Mouse (Mus musculus) hindbrain, embryonic 11.5 days (tissue): ENCODE results near the gene Tdrd7. TPM values are rescaled to one million over a fixed set of nuclear protein-coding genes. Genes with fewer than 3 reads are reported as not detected.
A peak's percentile ranks its signal among the peaks of the same experiment; 100 is the strongest.

Source experiments
- ATAC-seq: fragments of 200-750 bp; cut with Nextera tagmentation; 2 replicates; pipeline ENCODE4 v1.8.0; 2017; ENCODE audit warnings: mild to moderate bottlenecking, moderate TSS enrichment, moderate library complexity; ENCODE audit not compliant: low FRiP score
- DNase-seq: peaks from one replicate; pipeline ENCODE4 v3.0.0-alpha.2; 2015; ENCODE audit warnings: low spot score
- H3K27ac ChIP-seq: fragments of 300-500 bp; sonication (generic); 2 replicates; pipeline ENCODE4 v1.5.1; 2014; ENCODE audit warnings: mild to moderate bottlenecking, low read depth, low read length
- H3K27me3 ChIP-seq: fragments of 300-500 bp; sonication (generic); 2 replicates; pipeline ENCODE4 v1.6.1; 2014; ENCODE audit warnings: mild to moderate bottlenecking, low read length, moderate library complexity, mixed read lengths; ENCODE audit not compliant: control insufficient read depth, insufficient read depth
- H3K36me3 ChIP-seq: fragments of 300-500 bp; sonication (generic); 2 replicates; pipeline ENCODE4 v1.6.1; 2014; ENCODE audit warnings: mild to moderate bottlenecking, low read length, moderate library complexity, mixed read lengths; ENCODE audit not compliant: control insufficient read depth, insufficient read depth
- H3K4me1 ChIP-seq: fragments of 300-500 bp; sonication (generic); replicated peaks from 2 replicates; pipeline ENCODE4 v1.6.1; 2014; ENCODE audit warnings: low read length, mixed read lengths; ENCODE audit not compliant: control insufficient read depth, insufficient read depth
- H3K4me2 ChIP-seq: fragments of 300-500 bp; sonication (generic); replicated peaks from 2 replicates; pipeline ENCODE4 v1.6.1; 2014; ENCODE audit warnings: mild to moderate bottlenecking, low read depth, low read length
- H3K4me3 ChIP-seq: fragments of 300-500 bp; sonication (generic); 2 replicates; pipeline ENCODE4 v1.5.1; 2014; ENCODE audit warnings: low read depth, low read length
- H3K9ac ChIP-seq: fragments of 300-500 bp; sonication (generic); 2 replicates; pipeline ENCODE4 v1.6.1; 2014; ENCODE audit warnings: low read depth, low read length
- H3K9me3 ChIP-seq: fragments of 300-500 bp; sonication (generic); 2 replicates; pipeline ENCODE4 v1.6.1; 2016; ENCODE audit warnings: low read length; ENCODE audit not compliant: control insufficient read depth
- WGBS: fragments of 180-500 bp; shearing (Covaris S2); extraction: QIAGEN DNeasy Blood & Tissue Kit; methylation state at CpG from one replicate; pipeline ENCODE4 v1.1.7; 2014; 5-methylcytosine and 5-hydroxymethylcytosine counted together
- polyA plus RNA-seq: library from polyadenylated mRNA; unstranded; fragments of >200 nt; fragmentation: Nextera tagmentation; extraction: Ambion mirVana; gene quantifications from 2 replicates; pipeline ENCODE4 v1.2.1, GENCODE M21; 2014

The Tdrd7 gene
- polyA plus RNA-seq: 11.7 and 12.1 TPM in 2 replicates

- no peak for ATAC-seq
- H3K4me1 ChIP-seq: peaks cover 6% of the 10 kb centered on the region
- no peak within 1 kb of the TSS for H3K9ac ChIP-seq
- no peaks in the 10 kb centered on the region for H3K9me3 ChIP-seq
- H3K4me2 ChIP-seq: no peak within 1 kb of the TSS
- DNase-seq: no peak
- WGBS: 88% methylated on average over 10 of the region's 10 CpGs
- H3K27me3 ChIP-seq: no peaks in the 10 kb centered on the region
- no peak within 1 kb of the TSS for H3K4me3 ChIP-seq
- H3K27ac ChIP-seq: no peak within 1 kb of the TSS
- H3K36me3 ChIP-seq: no peaks in the 10 kb centered on the region
These were observed at the start of gene Tdrd7 for GRCm38 (mm10) chr4:45964771-45965439. Gene Tdrd7 (plus strand): TSS chr4:45965334.

DNA sequence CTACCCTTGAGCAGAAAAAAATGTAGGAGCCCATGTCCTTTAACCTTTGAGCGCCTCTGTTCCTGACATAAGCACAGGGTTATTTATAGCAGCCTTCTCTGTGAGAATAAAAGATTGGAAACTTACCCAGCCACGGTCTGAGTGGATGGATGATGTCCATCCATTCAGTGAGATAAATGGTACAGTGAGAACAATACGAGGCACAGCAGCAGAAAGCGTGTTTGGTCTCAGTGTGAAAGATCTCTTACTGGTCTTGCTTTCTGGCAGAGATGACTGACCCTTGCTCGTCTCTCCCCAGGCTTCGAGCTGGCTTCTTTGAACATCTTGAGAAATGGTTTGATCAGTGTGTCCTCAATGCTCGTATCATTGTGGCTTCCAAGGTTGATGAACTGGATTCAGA, 48.0 kb upstream of the Tdrd7 start:
- no peaks in the 10 kb centered on the region for H3K4me1 ChIP-seq
- ATAC-seq (no peak), DNase-seq (no peak)
- no peaks in the 10 kb centered on the region for H3K27me3 ChIP-seq
- WGBS: 61% methylated on average over 7 of the region's 7 CpGs
- H3K4me2 ChIP-seq: no peak overlapping the region
- no peak overlapping the region for H3K9ac ChIP-seq
- no peak overlapping the region for H3K4me3 ChIP-seq
- no peaks in the 10 kb centered on the region for H3K36me3 ChIP-seq
- H3K27ac ChIP-seq: no peak overlapping the region
- no peaks in the 10 kb centered on the region for H3K9me3 ChIP-seq

- Histone ChIP-seq H3K4me1 (no peaks in the 10 kb centered on the region), H3K9me3 (no peaks in the 10 kb centered on the region), H3K4me2 (no peak overlapping the region), H3K4me3 (no peak overlapping the region), H3K36me3 (no peaks in the 10 kb centered on the region), H3K9ac (no peak overlapping the region), H3K27ac (no peak overlapping the region), H3K27me3 (0 out of 2 replicates have a peak, but pooled peaks cover 2% of the 10 kb centered on the region)
- no peak for DNase-seq
- no peak for ATAC-seq
- WGBS: 81% methylated on average over 10 of the region's 10 CpGs
These were observed 43.3 kb upstream of the Tdrd7 start for GRCm38 (mm10) chr4:45921663-45922435.

- ATAC-seq: no peak
- WGBS: 96% methylated on average over 4 of the region's 4 CpGs
- no peak for DNase-seq
- H3K36me3 ChIP-seq: no peaks in the 10 kb centered on the region
- 0 out of 2 replicates have a peak, but pooled peaks cover 2% of the 10 kb centered on the region for H3K27me3 ChIP-seq
- H3K9ac ChIP-seq: no peak overlapping the region
- H3K4me3 ChIP-seq: no peak overlapping the region
- H3K4me2 ChIP-seq: no peak overlapping the region
- H3K9me3 ChIP-seq: no peaks in the 10 kb centered on the region
- H3K27ac ChIP-seq: no peak overlapping the region
- H3K4me1 ChIP-seq: no peaks in the 10 kb centered on the region
These were observed 41.1 kb upstream of the Tdrd7 start for GRCm38 (mm10) chr4:45924011-45924410.

- ATAC-seq: no peak
- DNase-seq: no peak
- Histone ChIP-seq H3K27me3 (0 out of 2 replicates have a peak, but pooled peaks cover 2% of the 10 kb centered on the region), H3K4me2 (no peak overlapping the region), H3K27ac (no peak overlapping the region), H3K4me3 (no peak overlapping the region), H3K4me1 (no peaks in the 10 kb centered on the region), H3K9me3 (no peaks in the 10 kb centered on the region), H3K36me3 (no peaks in the 10 kb centered on the region), H3K9ac (no peak overlapping the region)
- WGBS: 74% methylated on average over 4 of the region's 4 CpGs
These were observed 36.6 kb upstream of the Tdrd7 start for GRCm38 (mm10) chr4:45928561-45928960.

GRCm38 (mm10) chr4:45941628-45942044, 23.5 kb upstream of the Tdrd7 start:
- no peak overlapping the region for H3K4me2 ChIP-seq
- H3K27me3 ChIP-seq: no peaks in the 10 kb centered on the region
- WGBS: 38% methylated on average over 13 of the region's 13 CpGs
- H3K4me3 ChIP-seq: no peak overlapping the region
- DNase-seq (peak; percentile 84), ATAC-seq (no peak)
- no peaks in the 10 kb centered on the region for H3K9me3 ChIP-seq
- no peaks in the 10 kb centered on the region for H3K36me3 ChIP-seq
- H3K9ac ChIP-seq: no peak overlapping the region
- H3K27ac ChIP-seq: no peak overlapping the region
- H3K4me1 ChIP-seq: no peaks in the 10 kb centered on the region

GRCm38 (mm10) chr4:45947729-45948128, 17.4 kb upstream of the Tdrd7 start:
- ATAC-seq (no peak), DNase-seq (no peak)
- 79% methylated on average over 8 of the region's 8 CpGs for WGBS
- Histone ChIP-seq H3K36me3 (no peaks in the 10 kb centered on the region), H3K27me3 (no peaks in the 10 kb centered on the region), H3K27ac (no peak overlapping the region), H3K4me3 (no peak overlapping the region), H3K4me1 (no peaks in the 10 kb centered on the region), H3K9ac (no peak overlapping the region), H3K9me3 (no peaks in the 10 kb centered on the region), H3K4me2 (no peak overlapping the region)

GRCm38 (mm10) chr4:45949109-45949848, 15.9 kb upstream of the Tdrd7 start:
- no peak overlapping the region for H3K4me2 ChIP-seq
- H3K9ac ChIP-seq: no peak overlapping the region
- no peak overlapping the region for H3K4me3 ChIP-seq
- no peak for ATAC-seq
- H3K27ac ChIP-seq: no peak overlapping the region
- WGBS: 94% methylated on average over 7 of the region's 7 CpGs
- no peaks in the 10 kb centered on the region for H3K27me3 ChIP-seq
- no peak for DNase-seq
- H3K36me3 ChIP-seq: no peaks in the 10 kb centered on the region
- no peaks in the 10 kb centered on the region for H3K9me3 ChIP-seq
- H3K4me1 ChIP-seq: no peaks in the 10 kb centered on the region
